Mouse (Mus musculus) gastrocnemius, postnatal 4 days (tissue): Measurements from ENCODE around the gene Mthfd2l. TPM values are rescaled to one million over a fixed set of nuclear protein-coding genes. Genes with fewer than 3 reads are reported as not detected.

Experiments
- DNase-seq, 2 experiments: peaks; one replicate each; pipeline ENCODE4 v3.0.0; 2021 to 2022; ENCODE audit warnings: low spot score in 2 of 2, mixed read lengths in 2 of 2
- total RNA-seq, 2 experiments: library from RNA; stranded (reverse); gene quantifications; 2 replicates each; pipeline ENCODE4 v1.2.3; 2021

Gene Mthfd2l
- total RNA-seq, 2 experiments from 2014 or later: 22.0 to 22.2 TPM

DNA sequence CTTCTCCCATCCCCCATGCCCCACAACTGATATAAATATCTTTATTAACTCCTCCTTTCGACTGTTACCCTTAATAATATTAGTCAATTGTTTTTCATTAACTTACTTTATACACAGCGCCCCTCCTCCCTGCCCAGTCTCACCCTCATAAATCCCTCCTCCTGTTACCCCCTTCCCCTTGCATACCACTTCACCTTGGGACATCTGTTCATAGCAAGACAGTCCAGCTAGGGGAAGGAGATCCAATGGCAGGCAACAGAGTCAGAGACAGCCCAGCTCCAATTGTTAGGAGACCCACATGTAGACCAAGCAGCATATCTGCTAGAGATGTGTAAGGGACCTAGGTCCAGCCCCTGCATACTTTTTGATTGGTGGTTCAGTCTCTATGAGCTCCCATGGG is 108.0 kb downstream of the Mthfd2l start:
- DNase-seq: no peak

DNA sequence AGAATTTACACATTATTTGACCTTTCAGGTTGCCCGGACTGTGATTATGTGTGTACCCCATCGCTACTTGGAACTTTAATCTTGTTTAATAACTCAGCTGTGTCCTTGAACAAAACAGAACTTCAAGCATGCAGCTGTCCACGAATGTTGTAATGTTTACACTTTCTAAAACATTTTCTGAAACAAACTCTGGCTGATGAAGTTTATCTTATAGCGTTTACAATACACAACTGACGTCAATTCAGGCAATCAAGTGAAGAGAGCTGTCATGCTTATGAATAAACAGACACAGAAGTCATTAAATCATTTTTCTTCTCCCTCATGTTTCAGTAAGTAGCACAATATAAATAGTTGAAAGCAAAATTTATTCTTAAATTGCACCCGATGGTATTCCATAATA is 117.1 kb downstream of the Mthfd2l start:
- no peak for DNase-seq

DNA sequence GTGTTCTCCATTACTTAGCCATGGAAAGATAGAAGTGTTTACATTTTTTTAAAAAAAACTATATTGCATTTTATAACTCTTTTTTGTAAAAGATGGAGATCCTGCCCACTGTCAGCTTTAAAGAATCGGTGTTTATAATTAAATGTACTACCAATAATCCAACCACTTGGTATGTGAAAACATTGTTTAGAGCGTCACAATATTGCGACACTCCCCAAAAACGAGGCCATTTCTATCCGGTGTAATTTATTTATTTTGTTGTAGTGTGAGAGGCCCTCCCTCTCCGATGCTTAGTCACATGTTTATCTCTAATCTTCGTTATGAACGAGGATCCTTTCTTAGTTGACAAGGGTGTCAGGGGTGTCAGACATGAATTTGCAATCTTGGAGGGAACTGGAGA is 117.5 kb downstream of the Mthfd2l start:
- no peak for DNase-seq

Other genes with a start within 250 kb of the Mthfd2l start
- gene Cxcl5, start 171.8 kb upstream of the Mthfd2l start, total RNA-seq: under 1 TPM in 1 of 2 experiments, not detected in 1; 0.34 TPM
- 1 to 10 TPM; 1.4 to 1.5 TPM for gene Ppbp, start 162.6 kb upstream of the Mthfd2l start, total RNA-seq
- gene Pf4, start 158.7 kb upstream of the Mthfd2l start, total RNA-seq: 10 to 100 TPM; 77.8 to 84.1 TPM
- gene Cxcl3, start 145.0 kb upstream of the Mthfd2l start, total RNA-seq: not detected
- not detected for gene Cxcl15, start 136.6 kb upstream of the Mthfd2l start, total RNA-seq
- gene Cxcl1, start 39.9 kb upstream of the Mthfd2l start, total RNA-seq: under 1 TPM; 0.69 to 0.91 TPM
- gene Cxcl2, start 27.2 kb upstream of the Mthfd2l start, total RNA-seq: not detected
- gene Epgn, start 96.3 kb downstream of the Mthfd2l start, total RNA-seq: under 1 TPM; 0.56 to 0.73 TPM
- under 1 TPM in 1 of 2 experiments, not detected in 1; 0.10 TPM for gene Ereg, start 143.5 kb downstream of the Mthfd2l start, total RNA-seq
- not detected for gene Areg, start 208.5 kb downstream of the Mthfd2l start, total RNA-seq